Mouse (Mus musculus): ENCODE measurements at regions not wholly inside any gene's neighbourhood (a gene's known extent, or its start where the extent isn't known, plus 50 kb on each side); places are given as distances from the start of the nearest gene placed in this dataset.

GRCm38 (mm10) chr1:88957061-88957460 is 113.2 kb upstream of the Sh3bp4 start:
- no peak for DNase-seq (ENCODE audit: low read depth in 1 of 2, low spot score in 2 of 2)

- no peak for DNase-seq (ENCODE audit: low read depth in 1 of 2, low spot score in 2 of 2)
Observed at GRCm38 (mm10) chr1:88959715-88960114, 110.5 kb upstream of the Sh3bp4 start.

DNA sequence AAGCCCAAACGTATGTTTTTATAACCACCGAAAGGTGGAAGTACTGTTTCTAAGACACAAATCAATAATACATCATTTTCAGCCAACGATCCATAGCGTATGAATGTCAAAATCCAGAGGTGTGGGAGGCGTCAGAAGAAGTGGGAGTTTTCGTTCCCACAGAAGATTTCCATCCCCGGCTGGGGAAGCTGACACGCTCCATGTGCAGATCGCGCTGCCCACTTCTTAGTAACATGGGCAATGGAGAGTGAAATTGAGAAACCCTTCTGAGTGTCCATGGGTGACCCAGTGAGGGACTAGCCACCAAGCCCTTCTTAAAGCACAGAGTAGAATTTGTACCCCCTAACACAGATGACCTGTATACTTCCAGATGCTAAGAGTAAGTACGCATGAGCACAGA is 110.1 kb upstream of the Sh3bp4 start:
- no peak for DNase-seq (ENCODE audit: low read depth in 1 of 2, low spot score in 2 of 2)

- no peak for DNase-seq (ENCODE audit: low read depth in 1 of 2, low spot score in 2 of 2)
Observed at GRCm38 (mm10) chr1:88964045-88964747, 106.0 kb upstream of the Sh3bp4 start.

DNA sequence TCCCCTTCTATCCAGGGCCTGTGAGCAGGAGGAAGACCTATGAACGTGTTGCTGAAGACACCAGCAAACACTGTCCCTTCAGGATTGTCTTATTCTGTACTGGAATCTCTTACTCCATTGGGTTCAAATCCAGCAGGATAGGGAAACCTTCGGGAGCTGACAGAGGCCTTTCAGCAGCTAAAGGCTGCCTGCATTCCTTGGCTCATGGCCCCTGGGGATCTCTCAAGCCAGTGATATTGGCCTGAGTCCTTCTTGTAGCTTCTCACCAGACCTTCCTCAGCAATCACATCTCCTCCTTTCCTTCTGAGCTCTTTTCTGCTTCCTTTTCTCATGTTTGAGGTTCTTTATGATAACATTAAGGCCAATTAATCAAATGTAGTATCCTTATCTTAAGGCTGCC is 103.8 kb upstream of the Sh3bp4 start:
- DNase-seq (ENCODE audit: low read depth in 1 of 2, low spot score in 2 of 2), result no peak

GRCm38 (mm10) chr1:88968142-88968541 is 102.1 kb upstream of the Sh3bp4 start:
- no peak for DNase-seq (ENCODE audit: low read depth in 1 of 2, low spot score in 2 of 2)

DNA sequence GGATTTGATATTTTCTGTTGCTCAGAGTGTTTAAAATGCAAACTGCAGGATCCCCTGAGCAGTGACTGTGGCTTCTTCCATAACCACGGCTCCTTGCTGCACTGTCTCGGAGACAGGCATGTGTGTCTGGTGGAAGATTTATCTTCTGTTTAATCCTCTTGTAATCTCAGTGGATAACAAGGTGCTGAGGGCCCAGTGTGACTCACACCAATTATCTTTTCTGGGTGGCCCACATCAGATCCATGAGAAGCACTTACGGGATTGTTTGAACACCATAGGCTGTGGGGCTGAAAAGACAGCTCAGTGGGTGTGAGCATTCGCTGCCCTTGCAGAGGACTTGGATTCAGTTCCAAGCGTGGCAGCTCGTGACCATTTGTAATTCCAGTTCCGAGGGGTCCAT is 101.2 kb upstream of the Sh3bp4 start:
- DNase-seq (ENCODE audit: low read depth in 1 of 2, low spot score in 2 of 2), result no peak

DNA sequence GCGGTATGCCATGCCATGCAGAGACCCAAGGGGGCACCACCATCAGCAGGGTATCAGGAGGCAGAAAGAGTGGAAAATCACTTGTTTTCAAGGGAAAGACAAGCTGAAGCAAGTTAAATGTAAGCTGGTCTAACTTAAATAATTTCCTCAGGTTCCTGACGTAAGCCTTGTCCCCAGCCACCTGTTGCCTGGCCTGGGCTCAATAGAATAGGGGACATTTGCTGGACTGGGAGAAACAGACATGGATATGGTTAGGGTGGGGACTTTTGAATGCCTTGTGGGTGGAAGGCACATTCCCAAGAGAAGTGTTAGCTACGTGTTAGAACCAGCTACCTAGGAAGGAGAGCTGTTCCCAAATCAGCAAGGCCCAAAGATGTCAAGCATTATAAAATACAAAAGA is 100.6 kb upstream of the Sh3bp4 start:
- no peak for DNase-seq (ENCODE audit: low read depth in 1 of 2, low spot score in 2 of 2)

GRCm38 (mm10) chr1:88976101-88976500 is 94.1 kb upstream of the Sh3bp4 start:
- no peak for DNase-seq (ENCODE audit: low read depth in 1 of 2, low spot score in 2 of 2)

GRCm38 (mm10) chr1:88988011-88988695 is 82.1 kb upstream of the Sh3bp4 start:
- no peak for DNase-seq (ENCODE audit: low read depth in 1 of 2, low spot score in 2 of 2)

GRCm38 (mm10) chr1:88994588-88995331 is 75.5 kb upstream of the Sh3bp4 start:
- no peak for DNase-seq (ENCODE audit: low read depth in 1 of 2, low spot score in 2 of 2)

GRCm38 (mm10) chr1:88995945-88996344 is 74.3 kb upstream of the Sh3bp4 start:
- no peak for DNase-seq (ENCODE audit: low read depth in 1 of 2, low spot score in 2 of 2)

- no peak for DNase-seq (ENCODE audit: low read depth in 1 of 2, low spot score in 2 of 2)
Observed at GRCm38 (mm10) chr1:88996657-88997056, 73.6 kb upstream of the Sh3bp4 start.

GRCm38 (mm10) chr1:88997847-88998246 is 72.4 kb upstream of the Sh3bp4 start:
- no peak for DNase-seq (ENCODE audit: low read depth in 1 of 2, low spot score in 2 of 2)

- no peak for DNase-seq (ENCODE audit: low read depth in 1 of 2, low spot score in 2 of 2)
Observed at GRCm38 (mm10) chr1:89002326-89002725, 67.9 kb upstream of the Sh3bp4 start.

DNA sequence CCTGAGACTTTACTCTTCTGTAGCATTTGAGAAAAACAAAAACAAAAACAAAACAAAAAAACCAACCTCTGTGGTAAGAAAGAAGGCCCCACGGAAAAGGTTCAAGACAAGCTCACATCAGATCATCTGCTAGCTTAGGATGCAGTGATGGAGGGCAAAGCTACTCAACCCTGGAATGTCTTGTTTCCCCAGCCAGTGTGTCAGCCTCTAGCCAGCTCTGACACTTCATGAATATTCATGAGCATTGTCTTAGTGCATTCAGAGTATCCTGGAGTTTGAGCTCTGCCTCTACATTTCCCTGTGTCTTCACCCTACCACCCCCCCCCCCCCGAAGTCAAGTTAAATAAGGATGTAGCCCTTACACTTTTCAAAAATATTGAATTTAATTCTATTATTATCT is 66.5 kb upstream of the Sh3bp4 start:
- no peak for DNase-seq (ENCODE audit: low read depth in 1 of 2, low spot score in 2 of 2)

DNA sequence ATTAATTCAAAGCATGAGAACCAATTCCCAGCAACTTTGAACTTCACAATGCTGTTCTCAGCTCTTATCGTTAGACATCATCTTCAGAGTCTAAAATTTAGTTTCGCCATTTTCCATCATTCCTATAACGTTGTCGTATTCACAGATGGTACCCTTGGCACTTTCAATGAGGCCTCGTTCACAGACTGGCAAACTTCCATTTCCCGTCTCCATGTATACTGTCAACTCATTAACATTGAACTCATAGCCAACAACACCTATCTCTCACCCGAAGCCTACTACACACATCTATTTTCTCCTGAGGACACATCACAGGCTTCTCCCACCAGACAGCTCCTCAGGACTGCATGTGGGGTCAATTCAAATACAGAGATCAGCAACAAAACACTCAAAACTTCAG is 62.7 kb upstream of the Sh3bp4 start:
- no peak for DNase-seq (ENCODE audit: low read depth in 1 of 2, low spot score in 2 of 2)

GRCm38 (mm10) chr1:89010170-89010569 is 60.0 kb upstream of the Sh3bp4 start:
- DNase-seq (ENCODE audit: low read depth in 1 of 2, low spot score in 2 of 2), result no peak

DNA sequence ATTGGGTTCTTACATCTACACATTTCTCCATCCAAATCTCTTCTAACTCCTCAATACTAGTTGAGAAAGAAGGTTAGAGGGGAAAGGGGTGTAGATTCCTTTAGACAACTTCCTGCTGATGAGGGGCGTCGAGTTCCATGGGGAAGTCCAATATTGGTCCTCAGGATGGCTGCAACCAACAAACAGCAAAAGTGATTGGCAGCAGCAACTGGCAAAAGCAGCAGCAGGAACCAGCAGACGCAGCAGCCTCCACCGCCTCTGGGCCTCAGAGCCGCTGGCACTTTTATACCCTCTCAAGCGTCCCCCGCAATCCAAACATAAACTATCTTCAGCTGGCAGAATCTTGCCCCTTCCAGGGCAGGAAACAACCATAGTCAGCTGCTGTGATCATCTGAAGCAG is 58.8 kb upstream of the Sh3bp4 start:
- DNase-seq (ENCODE audit: low read depth in 1 of 2, low spot score in 2 of 2), result no peak

DNA sequence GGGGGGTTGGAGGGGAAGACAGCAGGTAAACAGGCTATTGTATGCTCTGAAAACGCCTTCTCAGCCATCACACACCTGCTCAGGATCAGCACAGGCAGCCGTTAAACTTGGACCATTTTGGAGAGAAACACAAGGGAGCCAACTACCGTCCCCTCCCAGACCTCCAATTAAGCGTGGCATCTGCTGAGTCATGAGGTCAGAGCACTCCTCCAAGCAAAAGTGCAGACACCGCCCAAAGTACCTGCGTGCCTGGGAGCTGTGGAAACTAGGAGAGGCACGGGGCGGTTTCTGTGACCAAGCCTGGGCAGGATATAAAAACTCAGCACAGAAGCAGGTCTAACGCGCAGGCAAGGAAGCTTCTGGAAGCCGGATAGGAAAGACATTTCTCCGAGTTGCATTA is 54.8 kb upstream of the Sh3bp4 start:
- no peak for DNase-seq (ENCODE audit: low read depth in 1 of 2, low spot score in 2 of 2)

GRCm38 (mm10) chr1:89015845-89016244 is 54.4 kb upstream of the Sh3bp4 start:
- DNase-seq (ENCODE audit: low read depth in 1 of 2, low spot score in 2 of 2), result no peak

DNA sequence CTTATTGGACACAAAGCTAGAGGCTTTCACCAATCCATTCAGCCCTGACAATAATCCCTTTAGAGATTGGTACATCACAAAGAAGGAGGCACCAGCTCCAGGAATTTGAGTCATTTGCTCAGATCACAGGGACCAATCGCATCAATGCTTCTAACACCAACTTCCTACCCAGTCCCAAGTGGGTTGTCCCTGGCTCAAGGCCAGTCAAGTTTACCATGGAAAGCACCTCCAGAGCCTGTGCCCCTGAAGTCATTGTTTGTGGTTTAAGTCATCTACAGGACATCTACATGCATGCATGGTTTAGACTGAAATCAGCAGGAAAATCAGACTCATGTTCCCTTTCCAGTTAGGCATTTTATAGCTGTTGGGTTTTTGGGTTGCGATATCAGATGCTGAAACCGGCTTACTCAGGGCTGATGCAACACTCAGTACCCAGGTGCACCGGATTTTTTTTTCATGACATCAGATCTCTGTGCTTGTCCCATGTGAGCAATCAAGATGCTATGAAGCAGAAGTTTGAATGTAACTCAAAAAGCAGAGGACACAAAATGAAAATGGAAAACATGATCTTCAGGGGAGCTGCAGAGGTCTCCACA is 50.3 kb upstream of the Sh3bp4 start:
- DNase-seq (ENCODE audit: low read depth in 1 of 2, low spot score in 2 of 2), result no peak

Measured in monocyte, adult 2 months (primary cell).